Mouse (Mus musculus): ENCODE data around the gene Gaa. TPM values are rescaled to one million over a fixed set of nuclear protein-coding genes. Genes with fewer than 3 reads are reported as not detected.
"Not testable (repeated sequence)": the region's sequence is repeated elsewhere in the genome, so short reads cannot be mapped to it uniquely, and the experiment has no call there.

Gene Gaa
- polyA plus RNA-seq, 1 experiment from 2014 or later = 105 TPM

GRCm38 (mm10) chr11:119287207-119287992 is 19.7 kb downstream of the Gaa start:
- 89% methylated on average over 20 of the region's 20 CpGs for WGBS
- no peaks in the 10 kb centered on the region for H3K9me3 ChIP-seq (replicated peaks)
- no peak overlapping the region for H3K27ac ChIP-seq (replicated peaks)
- no peak overlapping the region for H3K4me3 ChIP-seq (replicated peaks)
- peaks cover 87% of the 10 kb centered on the region for H3K36me3 ChIP-seq
- H3K9ac ChIP-seq (replicated peaks) = no peak overlapping the region
- H3K4me1 ChIP-seq = no peaks in the 10 kb centered on the region
- no peak overlapping the region for H3K4me2 ChIP-seq
- ATAC-seq (ENCODE audit: low FRiP score) = no peak
- H3K27me3 ChIP-seq (replicated peaks) = no peaks in the 10 kb centered on the region

- WGBS = 94% methylated on average over 8 of the region's 8 CpGs
- H3K27me3 ChIP-seq (replicated peaks); H3K27ac ChIP-seq (replicated peaks); H3K9ac ChIP-seq (replicated peaks); H3K9me3 ChIP-seq (replicated peaks); H3K4me2 ChIP-seq; H3K4me3 ChIP-seq (replicated peaks); H3K4me1 ChIP-seq; ATAC-seq (ENCODE audit: low FRiP score): not testable (repeated sequence)
- H3K36me3 ChIP-seq = peaks cover 94% of the 10 kb centered on the region
Observed at GRCm38 (mm10) chr11:119292861-119293260, 25.2 kb downstream of the Gaa start.

GRCm38 (mm10) chr11:119297996-119298395 is 30.3 kb downstream of the Gaa start:
- no peak overlapping the region for H3K9ac ChIP-seq (replicated peaks)
- 88% methylated on average over 6 of the region's 6 CpGs for WGBS
- no peak for ATAC-seq (ENCODE audit: low FRiP score)
- no peaks in the 10 kb centered on the region for H3K27me3 ChIP-seq (replicated peaks)
- H3K36me3 ChIP-seq = peaks cover 51% of the 10 kb centered on the region
- peaks cover 25% of the 10 kb centered on the region for H3K4me1 ChIP-seq
- H3K27ac ChIP-seq (replicated peaks) = no peak overlapping the region
- H3K4me2 ChIP-seq = peak overlapping the region; percentile 85; the same call in 1 of the 2 replicates
- no peaks in the 10 kb centered on the region for H3K9me3 ChIP-seq (replicated peaks)
- H3K4me3 ChIP-seq (replicated peaks) = no peak overlapping the region

- ATAC-seq (ENCODE audit: low FRiP score) = no peak
- WGBS = 16% methylated on average over 7 of the region's 7 CpGs
- H3K27ac ChIP-seq (replicated peaks) = no peak overlapping the region
Observed at GRCm38 (mm10) chr11:119298917-119299316, 31.2 kb downstream of the Gaa start.

GRCm38 (mm10) chr11:119299391-119300245 is 31.9 kb downstream of the Gaa start, which contains the start of gene Eif4a3:
Eif4a3 (minus strand) TSS chr11:119300089.
- Histone ChIP-seq H3K4me2 (peak within 1 kb of the TSS; percentile 85), H3K9me3 (replicated peaks) (no peaks in the 10 kb centered on the region), H3K9ac (replicated peaks) (peak within 1 kb of the TSS; percentile 74), H3K4me3 (replicated peaks) (peak within 1 kb of the TSS; percentile 66), H3K27ac (replicated peaks) (peak within 1 kb of the TSS; percentile 99), H3K4me1 (peaks cover 25% of the 10 kb centered on the region), H3K27me3 (replicated peaks) (no peaks in the 10 kb centered on the region; the same call in 1 of the 2 replicates), H3K36me3 (peaks cover 34% of the 10 kb centered on the region)
- ATAC-seq (ENCODE audit: low FRiP score) = peak; percentile 95
- under 1% methylated on average over 89 of the region's 89 CpGs for WGBS

More at GRCm38 (mm10) chr11:119298917-119299316, 31.2 kb downstream of the Gaa start:
- peak overlapping the region; percentile 66 for H3K4me3 ChIP-seq (replicated peaks)
- H3K4me2 ChIP-seq = peak overlapping the region; percentile 85
- peaks cover 25% of the 10 kb centered on the region for H3K4me1 ChIP-seq
- peak overlapping the region; percentile 74 for H3K9ac ChIP-seq (replicated peaks)
- H3K36me3 ChIP-seq = peaks cover 42% of the 10 kb centered on the region
- no peaks in the 10 kb centered on the region for H3K9me3 ChIP-seq (replicated peaks)
- no peaks in the 10 kb centered on the region for H3K27me3 ChIP-seq (replicated peaks)

- peak overlapping the region; percentile 74 for H3K9ac ChIP-seq (replicated peaks)
- 1% methylated on average over 31 of the region's 31 CpGs for WGBS
- H3K4me3 ChIP-seq (replicated peaks) = peak overlapping the region; percentile 66
- H3K27ac ChIP-seq (replicated peaks) = peak overlapping the region; percentile 99
- no peaks in the 10 kb centered on the region; the same call in 1 of the 2 replicates for H3K27me3 ChIP-seq (replicated peaks)
- H3K9me3 ChIP-seq (replicated peaks) = no peaks in the 10 kb centered on the region
- H3K36me3 ChIP-seq = peaks cover 27% of the 10 kb centered on the region
- peak overlapping the region; percentile 85 for H3K4me2 ChIP-seq
- peak; percentile 28; the same call in 1 of the 2 replicates for ATAC-seq (ENCODE audit: low FRiP score)
- peaks cover 25% of the 10 kb centered on the region for H3K4me1 ChIP-seq
Observed at GRCm38 (mm10) chr11:119300246-119300935, 32.7 kb downstream of the Gaa start.

GRCm38 (mm10) chr11:119300986-119301385 is 33.3 kb downstream of the Gaa start:
- ATAC-seq (ENCODE audit: low FRiP score) = no peak
- Histone ChIP-seq H3K9me3 (replicated peaks) (no peaks in the 10 kb centered on the region), H3K36me3 (peaks cover 21% of the 10 kb centered on the region), H3K9ac (replicated peaks) (peak overlapping the region; percentile 74; the same call in 1 of the 2 replicates), H3K4me3 (replicated peaks) (no peak overlapping the region), H3K4me1 (peaks cover 25% of the 10 kb centered on the region), H3K4me2 (peak overlapping the region; percentile 85), H3K27ac (replicated peaks) (no peak overlapping the region), H3K27me3 (replicated peaks) (no peaks in the 10 kb centered on the region; the same call in 1 of the 2 replicates)
- 32% methylated on average over 2 of the region's 2 CpGs for WGBS

GRCm38 (mm10) chr11:119304904-119305712 is 37.4 kb downstream of the Gaa start:
- Histone ChIP-seq H3K9me3 (replicated peaks) (no peaks in the 10 kb centered on the region), H3K27ac (replicated peaks) (no peak overlapping the region), H3K4me1 (peaks cover 23% of the 10 kb centered on the region), H3K27me3 (replicated peaks) (no peaks in the 10 kb centered on the region; the same call in 1 of the 2 replicates), H3K36me3 (no peaks in the 10 kb centered on the region), H3K4me3 (replicated peaks) (no peak overlapping the region), H3K9ac (replicated peaks) (no peak overlapping the region), H3K4me2 (no peak overlapping the region)
- WGBS = 44% methylated on average over 16 of the region's 16 CpGs
- ATAC-seq (ENCODE audit: low FRiP score) = 0 out of 2 replicates have a peak, but pooled peaks have one; percentile 27

- Histone ChIP-seq H3K36me3 (no peaks in the 10 kb centered on the region), H3K4me1 (peaks cover 14% of the 10 kb centered on the region), H3K4me3 (replicated peaks) (no peak overlapping the region), H3K9ac (replicated peaks) (no peak overlapping the region), H3K4me2 (no peak overlapping the region), H3K9me3 (replicated peaks) (no peaks in the 10 kb centered on the region), H3K27me3 (replicated peaks) (no peaks in the 10 kb centered on the region; the same call in 1 of the 2 replicates), H3K27ac (replicated peaks) (no peak overlapping the region)
- no peak for ATAC-seq (ENCODE audit: low FRiP score)
- 58% methylated on average over 13 of the region's 13 CpGs for WGBS
Observed at GRCm38 (mm10) chr11:119306762-119307657, 39.3 kb downstream of the Gaa start.

GRCm38 (mm10) chr11:119307658-119307867 is 39.9 kb downstream of the Gaa start, which contains the start of gene Card14:
Card14 (plus strand) TSS chr11:119307768.
- H3K9ac ChIP-seq (replicated peaks) = no peak within 1 kb of the TSS
- WGBS = 58% methylated on average over 1 of the region's 1 CpGs
- H3K4me2 ChIP-seq = no peak within 1 kb of the TSS
- H3K36me3 ChIP-seq = no peaks in the 10 kb centered on the region
- H3K4me1 ChIP-seq = peaks cover 14% of the 10 kb centered on the region
- no peaks in the 10 kb centered on the region for H3K9me3 ChIP-seq (replicated peaks)
- no peaks in the 10 kb centered on the region; the same call in 1 of the 2 replicates for H3K27me3 ChIP-seq (replicated peaks)
- 0 out of 2 replicates have a peak, but pooled peaks have one; percentile 24 for ATAC-seq (ENCODE audit: low FRiP score)
- H3K4me3 ChIP-seq (replicated peaks) = no peak within 1 kb of the TSS
- H3K27ac ChIP-seq (replicated peaks) = no peak within 1 kb of the TSS
